Mouse (Mus musculus) cerebellum, postnatal 4 days (tissue): ENCODE data around the gene Lekr1.
A peak's percentile ranks its signal among the peaks of the same experiment; 100 is the strongest.

ENCODE experiments used
- DNase-seq, 2 experiments: peaks; one replicate each; pipeline ENCODE4 v3.0.0; 2022; ENCODE audit warnings: low spot score in 2 of 2, mixed read lengths in 1 of 2

Gene Lekr1

DNA sequence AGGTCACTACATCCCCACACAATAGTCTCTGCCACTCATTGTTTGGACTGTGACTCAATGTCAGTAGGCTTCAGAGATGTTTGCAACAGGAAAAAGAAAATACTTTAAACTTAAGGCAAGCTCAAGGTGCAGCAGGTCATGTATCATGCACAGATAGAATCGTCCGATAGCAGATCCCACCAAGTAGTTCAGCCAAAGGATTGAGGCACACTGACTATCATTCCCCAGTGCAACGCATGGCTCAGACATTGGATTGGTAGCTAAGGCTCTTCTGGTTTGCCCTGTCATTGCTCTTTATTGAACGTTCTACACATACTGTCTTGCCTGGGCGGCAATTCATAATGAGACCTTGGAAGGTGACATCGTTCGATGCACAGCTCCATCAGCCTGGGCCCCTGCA lies 9.6 kb upstream of the Lekr1 start:
- no peak for DNase-seq

DNA sequence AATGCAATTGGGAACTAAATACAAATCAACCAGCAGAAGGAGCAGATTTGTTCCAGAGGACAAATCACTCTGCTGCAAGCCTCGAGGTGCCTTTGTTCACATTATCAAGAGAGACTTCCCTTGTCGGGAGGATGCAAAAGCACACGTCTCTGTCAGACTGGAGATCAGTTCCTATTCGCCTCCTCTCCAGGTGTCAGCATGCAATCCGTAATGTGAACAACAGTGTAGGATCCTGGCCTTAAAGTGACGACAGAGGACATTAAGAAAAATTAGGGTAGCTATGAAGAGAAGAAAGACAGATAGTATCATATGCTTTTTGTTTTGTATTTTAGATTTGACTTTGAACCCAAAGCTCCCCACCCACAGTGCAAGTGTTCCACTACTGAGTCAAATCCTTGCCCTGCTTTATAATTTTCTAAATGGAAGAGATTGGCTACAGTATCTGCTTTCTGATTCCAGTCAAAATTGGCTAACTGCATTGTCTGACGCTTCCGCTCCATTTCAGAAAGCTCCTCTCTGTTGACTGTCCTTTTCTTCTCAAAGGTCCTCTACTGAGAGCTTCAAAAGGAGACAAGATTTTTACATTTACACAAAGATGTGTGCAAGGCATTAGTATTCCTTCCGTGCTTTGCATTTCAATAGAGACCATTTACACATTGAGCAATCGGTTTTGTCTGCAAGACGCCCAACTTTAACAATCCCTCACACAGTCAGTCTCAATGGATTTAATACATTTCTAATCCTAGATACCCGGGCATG lies 8.9 kb upstream of the Lekr1 start:
- DNase-seq = no peak

DNA sequence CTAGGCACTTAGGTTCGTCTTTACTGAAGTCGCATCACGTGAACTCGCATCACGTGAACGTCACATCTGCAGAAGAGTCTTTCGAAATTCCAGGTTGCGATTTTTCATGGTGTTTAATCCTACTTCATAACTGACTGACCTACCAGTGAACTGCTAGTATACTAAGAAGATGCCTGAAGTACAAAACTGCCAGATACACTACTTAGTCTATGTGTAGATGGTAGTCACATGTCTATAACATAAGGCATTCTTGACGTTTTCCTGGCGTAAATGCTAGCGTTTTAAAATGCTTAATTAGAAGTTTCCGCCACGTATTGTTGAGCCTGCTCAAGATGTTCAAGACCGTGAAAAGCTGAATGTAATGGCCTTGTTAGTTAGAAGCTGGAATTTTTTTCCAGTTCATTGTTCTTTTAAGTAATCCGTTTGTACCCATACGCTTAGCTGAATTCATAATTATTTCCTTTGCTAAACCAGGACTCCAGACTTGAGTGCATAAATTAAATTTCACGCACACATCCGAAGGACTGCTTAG lies 7.9 kb upstream of the Lekr1 start:
- DNase-seq = no peak

DNA sequence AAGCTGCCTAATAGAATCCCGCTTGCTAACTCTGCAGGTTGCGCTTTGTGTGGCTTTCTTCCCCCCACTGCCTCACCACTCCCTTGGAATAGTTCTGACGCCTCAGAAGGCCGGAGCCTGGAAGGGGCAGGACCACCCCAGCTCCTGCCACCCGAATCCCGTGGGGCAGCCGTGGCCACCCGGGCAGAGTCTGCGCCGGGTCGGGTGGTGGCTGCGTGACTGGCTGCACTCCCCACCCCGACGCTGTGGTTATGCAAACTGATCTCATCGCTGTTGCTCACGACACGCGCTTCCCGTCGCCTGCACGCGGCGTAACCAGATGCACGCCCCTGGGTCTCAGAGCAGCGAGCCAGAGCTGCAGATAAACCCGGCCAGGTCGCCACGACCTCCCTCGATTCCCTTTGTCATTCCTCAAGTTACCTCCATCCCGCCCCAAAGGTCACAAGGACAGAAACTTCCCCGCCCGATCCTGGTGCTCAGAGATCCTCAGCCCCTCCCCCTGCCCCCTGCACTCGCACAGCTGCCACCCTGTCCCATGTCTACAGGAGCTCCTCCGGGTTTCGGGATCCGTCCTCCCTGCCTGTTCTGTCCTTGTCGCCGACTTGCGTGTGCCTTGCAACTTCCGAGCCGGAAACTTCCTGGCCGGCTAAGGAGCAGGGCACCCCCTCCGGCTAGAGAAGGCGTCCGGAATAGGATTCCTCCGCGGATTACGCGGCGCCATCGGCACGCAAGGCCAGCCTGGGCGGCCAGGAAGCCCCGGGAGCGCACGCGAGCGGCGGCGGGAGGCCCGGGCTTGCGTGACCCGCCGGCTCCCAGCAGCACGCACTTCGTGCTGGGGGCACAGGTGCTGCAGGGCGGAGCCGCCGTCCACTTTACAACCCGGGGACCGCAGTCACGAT lies 7.1 kb upstream of the Lekr1 start:
- peak; percentile 35 to 47 for DNase-seq

DNA sequence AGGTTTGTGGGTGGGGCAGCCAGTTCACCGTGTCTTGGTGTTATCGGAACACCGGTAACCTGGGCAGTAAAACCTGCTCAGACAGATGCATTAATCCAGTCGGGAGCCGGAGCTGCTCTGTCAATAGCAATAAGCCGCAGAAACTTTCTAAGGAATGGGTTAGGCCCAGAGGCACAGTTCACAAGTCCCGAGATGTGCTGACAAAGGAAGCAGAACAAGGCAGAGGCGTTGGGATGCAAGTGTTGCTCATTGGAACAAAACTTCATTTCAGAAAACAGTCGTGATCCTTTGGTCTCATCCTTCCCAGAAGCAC lies 6.5 kb upstream of the Lekr1 start:
- DNase-seq = no peak

DNA sequence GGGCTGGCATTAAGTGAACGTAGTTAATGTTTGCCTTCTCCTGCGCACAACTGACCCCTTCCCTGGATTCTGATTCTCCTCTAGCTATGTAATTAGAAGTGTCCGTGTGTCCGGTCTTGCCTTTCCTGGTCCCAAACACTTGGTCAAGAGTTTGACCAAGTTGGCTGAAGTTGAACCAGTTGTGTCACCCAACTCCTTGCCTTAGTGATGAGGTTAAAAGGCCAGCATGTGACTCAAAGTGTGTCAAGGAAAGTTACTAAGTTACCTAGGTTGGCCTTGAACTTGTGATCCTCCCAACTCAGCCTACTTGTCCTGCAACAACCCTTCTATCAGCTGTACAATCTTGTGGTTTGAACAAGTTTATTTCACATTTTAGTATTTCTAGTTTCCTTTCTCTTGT lies 5.7 kb upstream of the Lekr1 start:
- DNase-seq = no peak

DNA sequence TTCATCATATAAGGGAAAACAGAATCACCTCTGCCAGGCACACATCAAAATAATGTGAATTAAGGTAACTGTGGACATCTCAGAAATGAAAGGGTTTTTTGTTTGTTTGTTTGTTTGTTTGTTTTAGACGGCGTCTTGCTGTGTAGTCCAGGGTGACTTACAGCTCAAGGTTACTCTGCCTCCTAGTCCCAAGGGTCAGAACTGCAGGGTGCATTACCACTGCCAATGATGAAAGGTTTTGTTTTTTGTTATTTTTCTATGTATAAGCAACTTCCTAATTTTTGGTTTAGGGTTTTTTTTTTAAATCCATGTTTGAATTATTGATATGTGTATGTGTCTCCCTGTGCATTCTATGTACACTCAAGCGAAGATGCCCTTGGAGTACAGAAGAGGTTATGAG lies 4.3 kb upstream of the Lekr1 start:
- DNase-seq = no peak

DNA sequence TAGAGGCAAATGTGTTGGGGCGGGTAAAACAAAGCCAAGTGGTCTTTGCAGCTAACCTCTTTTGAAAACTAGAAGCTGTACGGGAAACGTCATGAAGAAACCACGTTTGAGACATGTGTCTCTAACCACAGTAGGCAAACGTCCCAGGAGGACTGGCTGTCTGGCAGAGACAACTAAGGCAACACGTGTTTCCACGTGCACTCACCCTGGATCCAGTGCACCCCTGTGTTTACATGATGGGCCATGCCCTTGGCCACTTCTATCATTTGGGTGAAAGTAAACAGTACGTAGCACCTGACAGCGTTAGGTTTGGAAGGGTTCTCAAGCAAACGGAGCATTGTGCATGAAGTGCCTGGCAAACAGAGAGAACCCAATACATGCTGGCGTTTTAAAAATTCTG lies 2.9 kb upstream of the Lekr1 start:
- no peak for DNase-seq

DNA sequence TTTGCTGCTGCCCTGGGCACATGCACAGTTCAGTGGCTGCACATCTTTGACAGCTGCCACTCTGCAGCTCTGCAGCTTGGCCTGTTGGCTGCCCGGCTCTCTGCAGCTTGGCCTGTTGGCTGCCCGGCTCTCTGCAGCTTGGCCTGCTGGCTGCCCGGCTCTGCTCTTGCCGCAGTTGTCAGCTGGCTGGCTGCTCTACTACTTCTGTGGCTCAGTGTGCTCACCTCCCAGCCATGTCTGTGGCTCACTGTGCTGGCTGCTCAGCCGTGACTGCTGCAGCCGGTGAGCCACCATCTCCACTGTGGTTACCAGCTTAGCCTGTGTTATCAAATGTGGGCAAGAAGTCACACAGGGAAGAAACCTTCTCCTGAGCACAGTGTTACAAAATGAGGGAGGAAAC lies 4.2 kb downstream of the Lekr1 start:
- DNase-seq = peak in 1 of 2 experiments; percentile 30

DNA sequence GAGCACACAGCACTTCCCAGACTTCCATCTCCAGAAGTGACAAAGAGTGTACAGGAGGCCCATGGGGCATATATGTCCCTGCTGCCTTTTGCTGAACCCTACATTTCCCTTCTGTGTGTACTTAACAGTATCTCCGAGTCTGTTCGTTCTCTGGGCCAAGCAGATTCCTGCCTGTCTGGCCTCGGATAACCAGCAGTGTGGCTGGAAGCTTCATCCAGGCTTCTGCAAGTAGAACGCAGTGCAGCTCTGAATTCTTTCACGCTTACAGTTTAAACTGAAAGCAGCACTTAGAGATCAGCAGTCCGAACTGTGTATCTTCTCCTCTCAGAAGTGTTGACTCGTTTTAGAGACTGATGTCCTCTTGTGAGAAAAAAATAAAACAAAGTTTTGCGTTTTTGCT lies 7.7 kb downstream of the Lekr1 start:
- no peak for DNase-seq

DNA sequence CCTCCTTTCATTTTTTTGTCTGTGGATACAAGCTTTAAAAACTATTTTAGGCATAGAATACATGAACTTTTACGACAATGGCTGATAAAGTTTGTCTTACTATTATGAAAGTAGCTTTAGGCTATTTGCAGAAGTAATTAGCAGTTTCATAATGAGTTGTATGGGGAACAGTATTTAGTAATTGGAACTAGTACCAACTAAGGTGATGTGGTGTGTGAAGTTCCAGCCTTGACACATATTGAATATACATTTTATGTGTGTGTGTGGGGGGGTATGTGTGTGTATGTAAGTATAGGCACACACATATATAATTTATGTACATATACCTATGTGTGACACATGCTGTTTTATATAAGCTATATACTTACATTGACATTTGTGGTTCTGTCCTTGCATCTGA lies 14.6 kb downstream of the Lekr1 start:
- DNase-seq = no peak

DNA sequence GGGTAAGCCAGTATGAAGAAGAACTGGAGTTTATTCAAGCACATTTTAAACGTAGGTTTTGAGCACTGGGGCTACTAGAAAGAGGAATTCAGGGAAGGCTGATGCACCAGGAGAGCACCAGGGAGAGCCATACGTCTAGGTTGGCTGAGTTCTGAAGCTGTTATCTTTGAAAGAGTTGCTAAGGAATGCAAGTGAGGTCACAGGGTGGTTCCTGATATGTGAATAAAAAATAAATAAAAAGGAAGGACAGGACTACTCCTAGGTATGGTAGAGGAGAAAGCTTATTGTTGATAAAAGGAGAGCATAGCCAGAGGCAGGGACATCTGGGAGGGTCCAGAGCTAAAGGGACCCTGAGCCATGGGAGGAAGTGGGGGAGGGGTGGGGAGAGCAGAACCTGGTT lies 23.7 kb downstream of the Lekr1 start:
- no peak for DNase-seq

DNA sequence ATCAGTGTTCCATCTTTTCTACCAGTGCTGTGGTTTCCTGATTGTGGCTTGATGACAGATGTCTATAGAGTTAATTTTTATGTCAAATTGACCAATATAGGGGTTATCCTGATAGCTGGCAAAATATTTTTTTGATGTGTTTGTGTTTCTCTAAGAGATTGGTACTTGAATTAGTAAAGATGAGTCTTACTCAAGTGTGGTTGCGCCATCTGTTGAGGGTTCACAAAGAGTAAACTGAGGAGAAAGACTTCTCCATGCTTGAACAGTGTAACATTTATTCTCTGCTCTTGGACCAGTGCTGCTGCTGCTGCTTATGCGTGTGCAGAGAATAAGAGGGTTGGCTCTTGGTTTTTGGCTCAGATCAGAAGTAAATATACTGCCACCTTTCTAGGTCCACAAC lies 24.8 kb downstream of the Lekr1 start:
- DNase-seq = no peak

DNA sequence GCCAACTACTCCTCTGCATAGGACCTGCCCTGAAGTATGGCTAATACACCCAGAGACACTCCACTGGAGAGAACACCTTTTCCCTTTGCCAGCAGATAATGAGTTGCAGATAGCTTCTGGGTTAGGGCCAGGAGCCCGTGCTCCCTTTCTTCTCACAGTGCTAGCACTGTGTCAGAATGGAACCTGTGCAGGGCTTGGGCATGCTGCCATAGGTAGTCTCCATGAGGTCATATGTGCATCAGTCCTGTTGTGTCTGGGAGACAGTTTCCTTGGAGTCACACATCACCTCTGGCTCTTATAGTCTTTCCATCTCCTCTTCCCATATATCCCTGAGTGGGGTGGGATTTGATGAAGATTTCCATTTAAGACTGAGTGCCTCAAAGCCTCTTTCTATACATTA lies 33.7 kb downstream of the Lekr1 start:
- no peak for DNase-seq

DNA sequence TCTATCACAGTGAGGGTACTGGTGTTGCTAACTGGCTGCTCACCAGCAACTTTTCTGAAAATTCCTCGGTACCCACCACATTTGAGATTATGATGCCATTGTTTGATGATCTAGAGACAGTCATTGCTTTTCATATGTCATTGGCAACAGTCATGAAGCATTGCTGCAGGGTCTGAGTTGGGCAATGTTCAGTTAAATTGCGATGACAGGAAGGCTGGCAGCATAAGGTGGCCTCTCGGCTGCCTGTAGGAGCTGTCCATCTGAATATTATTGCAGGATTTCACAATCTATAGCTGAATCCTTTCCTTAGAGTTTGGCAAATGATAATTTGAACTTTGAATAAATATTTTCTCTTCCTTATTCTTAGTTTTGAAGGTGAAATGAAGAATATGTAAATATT lies 48.3 kb downstream of the Lekr1 start:
- DNase-seq = no peak

DNA sequence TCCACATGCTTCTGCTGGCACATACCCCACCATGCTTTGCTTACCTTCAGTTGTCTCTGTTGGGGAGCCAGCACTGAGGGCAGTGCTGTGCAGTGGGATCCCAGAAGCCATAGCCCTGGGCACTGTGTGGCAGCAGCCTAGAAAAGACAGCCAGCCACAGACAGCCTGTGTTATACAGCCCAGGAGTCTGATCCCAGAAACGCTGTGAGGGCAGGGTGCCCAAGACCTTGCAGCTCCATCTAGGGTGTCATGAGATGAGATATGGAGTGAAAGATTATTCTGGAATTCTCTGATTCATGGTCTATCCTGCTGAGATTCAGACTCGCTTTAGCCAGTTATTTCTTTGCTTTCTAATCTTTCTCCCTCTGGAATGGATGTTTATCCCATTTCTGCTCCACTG lies 51.4 kb downstream of the Lekr1 start:
- DNase-seq = no peak

DNA sequence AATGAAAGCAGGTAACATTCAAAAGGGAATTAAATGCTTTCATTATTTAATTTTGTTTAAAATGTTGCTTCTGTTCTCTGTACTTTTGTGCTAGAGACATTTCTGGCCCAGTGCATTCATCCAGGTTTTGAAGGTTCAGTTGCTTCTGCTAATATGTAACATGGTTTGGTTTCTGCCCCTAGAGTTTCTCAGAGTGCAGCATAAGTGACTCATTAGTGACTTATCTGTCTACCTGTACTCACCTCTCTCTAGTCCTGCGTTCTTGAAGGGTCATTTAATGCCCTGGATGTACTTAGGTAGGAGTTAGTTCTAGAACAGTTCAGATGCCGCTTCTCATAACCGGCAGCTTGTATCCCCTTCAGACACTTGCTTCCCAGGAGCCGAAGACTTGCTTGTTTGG lies 56.9 kb downstream of the Lekr1 start:
- no peak for DNase-seq

DNA sequence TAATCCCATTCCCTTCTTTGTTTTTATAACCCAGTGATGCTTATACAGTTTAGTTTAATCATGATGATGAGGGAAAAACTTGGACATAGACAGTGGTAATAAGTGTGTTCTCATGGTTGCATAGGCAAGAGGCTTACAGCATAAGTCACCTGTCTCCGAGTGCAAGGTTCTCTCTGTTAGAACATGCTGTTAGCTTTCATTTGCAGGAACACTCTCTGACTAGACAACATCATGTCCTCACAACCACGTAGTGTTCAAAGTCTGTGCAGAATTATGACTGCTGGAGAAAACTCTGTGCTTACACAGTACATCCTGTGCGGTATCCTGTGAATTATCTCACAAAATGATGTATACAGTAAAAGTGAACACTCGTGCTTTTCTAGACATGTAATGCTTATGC lies 57.6 kb downstream of the Lekr1 start:
- DNase-seq = no peak

DNA sequence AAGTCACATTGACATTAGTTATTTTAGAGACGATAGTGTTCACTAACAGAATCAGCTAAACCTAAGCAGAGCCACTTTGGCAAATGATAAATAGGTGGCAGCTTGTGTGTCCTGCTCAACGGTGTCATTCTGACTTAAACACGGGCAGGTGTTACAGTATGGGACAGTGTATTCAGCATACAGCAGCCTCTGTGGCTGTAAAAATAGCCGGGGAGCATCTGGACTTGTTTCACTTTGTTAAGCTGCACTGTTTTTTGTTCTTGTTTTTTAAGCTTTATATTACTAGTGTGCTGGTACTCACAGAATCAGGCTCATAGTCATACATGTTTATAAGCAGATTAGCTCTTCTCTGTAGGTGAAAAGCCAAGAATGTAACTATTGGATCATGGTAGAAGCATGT lies 71.8 kb downstream of the Lekr1 start:
- DNase-seq = no peak

DNA sequence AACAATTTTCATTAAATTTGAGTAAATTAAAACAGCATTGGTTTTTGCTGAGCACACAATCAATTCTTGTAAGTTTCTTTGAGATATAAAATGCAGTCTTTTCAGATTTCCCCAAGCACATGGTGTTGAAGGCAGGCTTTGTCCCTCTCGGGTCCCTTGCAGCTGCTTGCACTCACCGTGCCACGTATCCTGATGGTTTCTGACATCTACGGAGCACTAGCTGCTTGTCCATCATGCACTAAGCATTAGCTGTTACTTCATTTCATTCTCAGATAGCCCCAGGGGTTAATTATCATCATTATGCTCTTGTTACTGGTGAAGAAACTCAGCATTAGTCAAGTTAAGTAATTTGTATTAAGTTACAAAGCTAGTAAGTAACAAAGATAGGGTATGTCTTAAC lies 78.9 kb downstream of the Lekr1 start:
- no peak for DNase-seq

DNA sequence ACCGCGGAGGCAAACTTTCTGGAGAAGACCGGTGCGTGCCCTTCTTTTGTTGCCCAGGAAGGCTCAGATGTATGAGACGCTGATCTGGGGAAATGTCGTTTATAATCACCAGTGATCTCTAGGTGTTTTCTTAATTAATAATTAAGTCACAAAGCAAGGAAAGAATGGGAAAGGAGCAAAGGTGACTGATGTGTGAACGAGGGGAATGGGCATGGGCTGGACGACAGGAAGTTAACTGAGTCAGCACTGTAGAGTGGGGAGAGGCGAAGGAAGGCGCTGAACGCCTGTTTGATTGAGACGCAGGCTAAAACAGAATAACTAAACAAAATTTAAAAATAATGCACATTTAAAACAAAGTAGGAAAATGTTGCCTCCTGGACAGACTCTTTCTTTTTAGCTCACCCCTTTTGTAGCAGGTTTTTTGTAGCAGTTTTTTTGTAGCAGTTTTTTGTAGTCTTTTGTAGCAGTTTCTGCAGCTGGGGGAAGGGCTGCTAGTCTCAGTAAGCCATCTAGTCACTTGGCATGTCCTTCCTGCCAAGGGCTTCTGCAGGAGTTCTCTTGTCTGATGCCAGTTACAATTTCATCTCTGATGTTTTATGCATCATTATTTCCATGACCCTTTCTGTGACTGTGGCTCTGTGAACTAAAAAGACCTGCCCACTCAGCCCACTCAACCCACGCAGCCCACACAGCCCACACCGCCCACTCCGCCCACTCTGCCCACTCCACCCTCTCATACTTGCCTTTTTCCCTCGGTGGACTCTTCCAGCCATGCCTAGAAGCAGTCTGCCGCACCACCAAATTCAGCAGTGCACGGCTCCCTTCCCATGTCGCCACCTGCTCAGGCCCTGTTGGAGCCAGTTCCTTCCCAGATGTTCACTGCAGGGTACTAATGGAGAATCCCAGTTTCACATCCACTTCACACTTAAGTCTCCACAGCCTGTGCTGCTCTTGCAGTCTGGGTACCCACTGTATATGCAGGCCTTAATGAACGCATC lies 98.8 kb downstream of the Lekr1 start:
- DNase-seq = peak in 1 of 2 experiments; percentile 34

DNA sequence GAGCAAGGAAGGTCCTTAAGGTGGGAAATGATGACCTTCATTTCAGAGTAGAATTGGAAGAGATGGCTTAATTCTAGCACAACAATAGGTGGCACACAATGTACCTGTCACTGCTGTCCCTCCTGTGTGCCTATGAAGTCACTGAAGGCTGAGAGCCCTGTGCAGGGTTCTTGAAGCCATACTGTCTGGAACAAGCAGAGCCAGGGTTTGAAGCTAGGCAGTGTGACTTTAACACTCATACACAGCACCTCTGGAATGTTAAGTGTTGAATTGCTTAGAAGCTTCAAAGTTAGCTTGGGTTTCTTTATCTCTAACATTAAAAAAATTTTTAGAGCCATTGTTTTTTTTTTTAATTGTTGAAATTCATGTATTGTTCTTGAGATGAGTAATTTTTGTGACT lies 100.4 kb downstream of the Lekr1 start:
- DNase-seq = no peak
